ENCODE assay signal across 25 mouse cellular contexts in genomic region chr7:72089463-72090175, GRCm38 (mm10).
DNase-seq lines count a peak whose midpoint lies in the region; ATAC-seq and TF ChIP-seq lines count a peak whose summit lies in the region.
"Had no signal": no experiment of that assay in that cellular context is flagged by ENCODE, and none has a peak within 500 bp of the region (broad histone marks: within the 10 kb centered on the region; RNA-seq: fewer than 3 reads in every experiment).

No protein-coding gene starts in this region.

- no peak for ATAC-seq in limb, embryonic 14.5 days (ENCODE audit: low FRiP score, low read depth)
- ATAC-seq in intestine, postnatal 0 days = no peak
- ATAC-seq: activated CD4-positive, CD25-positive, alpha-beta regulatory T cell, adult 4 months; forebrain, postnatal 0 days had no signal

- 59% methylated on average over 3 of the region's 3 CpGs for WGBS in kidney, adult 2 months
- WGBS in limb, embryonic 14.5 days = 13% methylated on average over 3 of the region's 3 CpGs
- 76% methylated on average over 3 of the region's 3 CpGs for WGBS in intestine, postnatal 0 days

- no peak for TF ChIP-seq POLR2A in kidney, adult 2 months (IDR thresholded peaks at IDR 0.05; ENCODE audit: low read depth, low read length)
- no peak for TF ChIP-seq POLR2A in limb, embryonic 14.5 days (IDR thresholded peaks at IDR 0.05; ENCODE audit: borderline replicate concordance, extremely low read depth, insufficient read depth, insufficient read length)

- no peaks in the 10 kb centered on the region for H3K9me3 ChIP-seq in limb, embryonic 14.5 days (ENCODE audit: control insufficient read depth, low read length)
- no peaks in the 10 kb centered on the region for H3K9me3 ChIP-seq in intestine, postnatal 0 days (ENCODE audit: control insufficient read depth)
- H3K9me3 ChIP-seq: embryonic facial prominence, embryonic 10.5 days; embryonic facial prominence, embryonic 13.5 days; forebrain, embryonic 12.5 days; hindbrain, embryonic 12.5 days; hindbrain, embryonic 15.5 days had no signal

- H3K4me1 ChIP-seq in kidney, adult 2 months (ENCODE audit: control insufficient read depth, insufficient read depth, low read length) = no peaks in the 10 kb centered on the region
- no peaks in the 10 kb centered on the region for H3K4me1 ChIP-seq in limb, embryonic 14.5 days (ENCODE audit: control insufficient read depth, insufficient read depth, low read length)
- no peaks in the 10 kb centered on the region for H3K4me1 ChIP-seq in intestine, postnatal 0 days (replicated peaks; ENCODE audit: control insufficient read depth, insufficient read depth, low read length)
- H3K4me1 ChIP-seq: embryonic facial prominence, embryonic 10.5 days; embryonic facial prominence, embryonic 13.5 days; forebrain, embryonic 12.5 days; hindbrain, embryonic 12.5 days; hindbrain, embryonic 15.5 days had no signal

- H3K9ac ChIP-seq in limb, embryonic 14.5 days (ENCODE audit: low read depth, low read length, severe bottlenecking) = no peak overlapping the region
- H3K9ac ChIP-seq in intestine, postnatal 0 days (ENCODE audit: low read depth, low read length) = no peak overlapping the region
- H3K9ac ChIP-seq: embryonic facial prominence, embryonic 13.5 days; forebrain, embryonic 12.5 days; forebrain, postnatal 0 days; hindbrain, embryonic 12.5 days; hindbrain, embryonic 15.5 days had no signal

- H3K4me3 ChIP-seq in kidney, adult 2 months (ENCODE audit: insufficient read depth, low read depth, low read length) = no peak overlapping the region
- H3K4me3 ChIP-seq in limb, embryonic 14.5 days (replicated peaks; ENCODE audit: low read length) = no peak overlapping the region
- no peak overlapping the region for H3K4me3 ChIP-seq in intestine, postnatal 0 days (ENCODE audit: low read depth, low read length)
- H3K4me3 ChIP-seq: embryonic facial prominence, embryonic 10.5 days; embryonic facial prominence, embryonic 13.5 days; erythroblast, embryonic 14.5 days; forebrain, embryonic 12.5 days; hindbrain, embryonic 12.5 days; hindbrain, embryonic 15.5 days had no signal

- H3K4me2 ChIP-seq in limb, embryonic 14.5 days (replicated peaks; ENCODE audit: low read depth, low read length, severe bottlenecking) = no peak overlapping the region
- no peak overlapping the region for H3K4me2 ChIP-seq in intestine, postnatal 0 days (replicated peaks; ENCODE audit: low read depth)
- H3K4me2 ChIP-seq: embryonic facial prominence, embryonic 13.5 days; forebrain, embryonic 12.5 days; heart, embryonic 11.5 days; hindbrain, embryonic 12.5 days; hindbrain, embryonic 15.5 days had no signal

- H3K36me3 ChIP-seq in kidney, adult 2 months (ENCODE audit: control insufficient read depth, insufficient read depth, low read length) = no peaks in the 10 kb centered on the region
- H3K36me3 ChIP-seq in limb, embryonic 14.5 days (ENCODE audit: control insufficient read depth, insufficient read depth, low read length) = no peaks in the 10 kb centered on the region
- no peaks in the 10 kb centered on the region for H3K36me3 ChIP-seq in intestine, postnatal 0 days (ENCODE audit: control insufficient read depth, insufficient read depth)
- H3K36me3 ChIP-seq: embryonic facial prominence, embryonic 10.5 days; embryonic facial prominence, embryonic 13.5 days; forebrain, embryonic 12.5 days; hindbrain, embryonic 12.5 days; hindbrain, embryonic 15.5 days had no signal

- H3K27me3 ChIP-seq in kidney, adult 2 months (replicated peaks; ENCODE audit: control insufficient read depth, insufficient read depth, low read length) = no peaks in the 10 kb centered on the region
- H3K27me3 ChIP-seq in limb, embryonic 14.5 days (ENCODE audit: control insufficient read depth, insufficient read depth, low read length) = peaks cover 4% of the 10 kb centered on the region; the same call in 1 of the 2 replicates
- no peaks in the 10 kb centered on the region for H3K27me3 ChIP-seq in intestine, postnatal 0 days (replicated peaks; ENCODE audit: control insufficient read depth, insufficient read depth, low read length)
- H3K27me3 ChIP-seq: embryonic facial prominence, embryonic 13.5 days; hindbrain, embryonic 12.5 days; hindbrain, embryonic 15.5 days had no signal

- TF ChIP-seq CTCF in kidney, adult 2 months (conservative IDR thresholded peaks at IDR 0.05; ENCODE audit: insufficient read depth, insufficient read length, low read depth, low read length) = no peak
- TF ChIP-seq CTCF in intestine, postnatal 0 days (IDR thresholded peaks at IDR 0.05; ENCODE audit: low read depth) = no peak

- peak; percentile 4 for DNase-seq in kidney, adult 2 months
- DNase-seq in kidney, postnatal 4 days = no peak
- DNase-seq in hindlimb bud, embryonic 11.5 days (ENCODE audit: extremely low spot score, low read depth, low spot score) = peak; percentile 44
- peak; percentile 44 for DNase-seq in limb, embryonic 14.5 days (ENCODE audit: low spot score)
- DNase-seq in frontal cortex, postnatal 10 days (ENCODE audit: low spot score in 2 of 2) = no peak
- no peak for DNase-seq in testis, postnatal 14 days (ENCODE audit: low spot score)
- DNase-seq: adrenal gland, adult 8-10 months; adrenal gland, postnatal 25 days; cerebellum, adult 11-12 months; cerebellum, adult 8-10 months; cerebellum, postnatal 10 days; cerebellum, postnatal 36 days; embryo, embryonic 11 days; forebrain, postnatal 0 days; gastrocnemius, postnatal 10 days; gastrocnemius, postnatal 36 days had no signal

- H3K27ac ChIP-seq in kidney, adult 2 months (ENCODE audit: insufficient read depth, low read depth, low read length) = no peak overlapping the region
- no peak overlapping the region for H3K27ac ChIP-seq in limb, embryonic 14.5 days (replicated peaks; ENCODE audit: low read depth, low read length)
- no peak overlapping the region for H3K27ac ChIP-seq in intestine, postnatal 0 days (ENCODE audit: low read depth, low read length)
- H3K27ac ChIP-seq: embryonic facial prominence, embryonic 10.5 days; embryonic facial prominence, embryonic 13.5 days; forebrain, embryonic 12.5 days; hindbrain, embryonic 12.5 days; hindbrain, embryonic 15.5 days had no signal

Comparison
In these comparisons a context has a peak if more than half of its experiments do, and no peak if none do; other contexts are left out.
1. DNase-seq: peak in kidney, adult 2 months (single experiment), hindlimb bud, embryonic 11.5 days (single experiment) and limb, embryonic 14.5 days (single experiment); none in kidney, postnatal 4 days (0 of 2), frontal cortex, postnatal 10 days (0 of 2) and testis, postnatal 14 days (single experiment).